Mouse (Mus musculus) lung, postnatal 0 days (tissue): ENCODE data around the gene C2cd4a. TPM values are rescaled to one million over a fixed set of nuclear protein-coding genes. Genes with fewer than 3 reads are reported as not detected.

Source experiments
- ATAC-seq: fragments of 200-750 bp; cut with Nextera tagmentation; 2 replicates; pipeline ENCODE4 v1.8.0; 2017; ENCODE audit warnings: moderate library complexity
- DNase-seq: peaks from one replicate; pipeline ENCODE4 v3.0.0-alpha.2; 2016; ENCODE audit warnings: low spot score
- H3K27ac ChIP-seq: fragments of 300-500 bp; sonication (generic); 2 replicates; pipeline ENCODE4 v1.5.1; 2014; ENCODE audit warnings: antibody characterized with exemption, mild to moderate bottlenecking, low read length, mixed read lengths
- H3K27me3 ChIP-seq: fragments of 300-500 bp; sonication (generic); replicated peaks from 2 replicates; pipeline ENCODE4 v1.6.1; 2014; ENCODE audit warnings: low read length, mixed read lengths; ENCODE audit not compliant: insufficient read depth
- H3K36me3 ChIP-seq: fragments of 300-500 bp; sonication (generic); 2 replicates; pipeline ENCODE4 v1.6.1; 2014; ENCODE audit warnings: low read length, mixed read lengths; ENCODE audit not compliant: insufficient read depth
- H3K4me1 ChIP-seq: fragments of 300-500 bp; sonication (generic); 2 replicates; pipeline ENCODE4 v1.6.1; 2014; ENCODE audit warnings: antibody characterized with exemption, low read depth, low read length, mixed read lengths; ENCODE audit not compliant: insufficient read depth
- H3K4me2 ChIP-seq: fragments of 300-500 bp; sonication (generic); replicated peaks from 2 replicates; pipeline ENCODE4 v1.6.1; 2014; ENCODE audit warnings: low read depth, mild to moderate bottlenecking, low read length, moderate library complexity, mixed read lengths
- H3K4me3 ChIP-seq: fragments of 300-500 bp; sonication (generic); 2 replicates; pipeline ENCODE4 v1.5.1; 2014; ENCODE audit warnings: low read depth, low read length
- H3K9ac ChIP-seq: fragments of 300-500 bp; sonication (generic); replicated peaks from 2 replicates; pipeline ENCODE4 v1.6.1; 2014; ENCODE audit warnings: low read depth, mild to moderate bottlenecking
- H3K9me3 ChIP-seq: fragments of 300-500 bp; sonication (generic); 2 replicates; pipeline ENCODE4 v1.6.1; 2016; ENCODE audit warnings: low read length, mixed read lengths
- CTCF ChIP-seq: IDR thresholded peaks from 2 replicates; pipeline ENCODE4 v1.5.1; 2016; ENCODE audit warnings: antibody characterized with exemption, mild to moderate bottlenecking
- EP300 ChIP-seq: IDR thresholded peaks from 2 replicates; pipeline ENCODE4 v1.6.1; 2016; ENCODE audit warnings: antibody characterized with exemption, mild to moderate bottlenecking, control low read depth
- WGBS: fragments of 180-500 bp; shearing (Covaris S2); extraction: QIAGEN DNeasy Blood & Tissue Kit; methylation state at CpG from one replicate; pipeline ENCODE4 v1.1.7; 2014; 5-methylcytosine and 5-hydroxymethylcytosine counted together
- polyA plus RNA-seq: library from polyadenylated mRNA; unstranded; fragments of >200 nt; fragmentation: Nextera tagmentation; extraction: Ambion mirVana; gene quantifications from 2 replicates; pipeline ENCODE4 v1.2.1, GENCODE M21; 2015

Gene C2cd4a
- polyA plus RNA-seq, 1 experiment from 2014 or later: 0.47 TPM

GRCm38 (mm10) chr9:67799078-67799819 is 32.9 kb downstream of the C2cd4a start:
- Histone ChIP-seq H3K27ac (no peak overlapping the region), H3K9me3 (no peaks in the 10 kb centered on the region), H3K4me2 (no peak overlapping the region), H3K4me3 (no peak overlapping the region), H3K9ac (no peak overlapping the region), H3K27me3 (no peaks in the 10 kb centered on the region), H3K36me3 (no peaks in the 10 kb centered on the region), H3K4me1 (no peaks in the 10 kb centered on the region)
- ATAC-seq: no peak
- TF ChIP-seq CTCF (no peak), EP300 (no peak)
- WGBS: 42% methylated on average over 14 of the region's 14 CpGs
- no peak for DNase-seq

DNA sequence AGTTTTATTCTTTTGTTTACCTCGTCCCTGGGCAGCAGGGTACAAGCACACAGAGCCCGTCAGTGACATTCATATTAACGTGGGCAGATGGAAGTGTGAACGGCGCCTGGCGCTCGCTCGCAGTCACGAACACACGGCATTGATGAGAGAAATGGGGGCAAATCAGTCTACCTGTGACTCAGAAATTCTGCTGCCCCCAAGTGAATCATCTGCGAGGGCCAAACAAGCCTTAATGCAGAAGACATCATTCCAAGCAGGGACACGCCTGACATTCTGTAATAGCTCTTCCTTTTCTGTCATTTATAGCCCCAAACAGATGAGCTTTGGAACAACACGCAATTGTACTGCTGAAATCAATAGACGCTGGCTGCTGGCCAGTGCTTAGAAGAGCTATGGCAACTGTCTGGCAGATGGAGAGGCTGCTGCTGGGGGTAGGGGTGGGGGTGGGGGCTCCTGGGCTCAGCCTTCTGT is 36.9 kb downstream of the C2cd4a start:
- 63% methylated on average over 14 of the region's 14 CpGs for WGBS
- H3K9ac ChIP-seq: no peak overlapping the region

GRCm38 (mm10) chr9:67794668-67795067 is 37.5 kb downstream of the C2cd4a start:
- no peak for DNase-seq
- H3K9me3 ChIP-seq: no peaks in the 10 kb centered on the region
- no peaks in the 10 kb centered on the region for H3K36me3 ChIP-seq
- ATAC-seq: no peak
- H3K27me3 ChIP-seq: no peaks in the 10 kb centered on the region
- no peak overlapping the region for H3K4me3 ChIP-seq
- WGBS: 90% methylated on average over 4 of the region's 4 CpGs
- TF ChIP-seq CTCF (no peak), EP300 (no peak)
- no peaks in the 10 kb centered on the region for H3K4me1 ChIP-seq
- H3K9ac ChIP-seq: no peak overlapping the region
- H3K27ac ChIP-seq: no peak overlapping the region
- H3K4me2 ChIP-seq: no peak overlapping the region

More for the DNA sequence above, 36.9 kb downstream of the C2cd4a start:
- Histone ChIP-seq H3K4me2 (no peak overlapping the region), H3K4me1 (no peaks in the 10 kb centered on the region), H3K36me3 (no peaks in the 10 kb centered on the region), H3K4me3 (no peak overlapping the region), H3K27ac (no peak overlapping the region), H3K9me3 (no peaks in the 10 kb centered on the region), H3K27me3 (no peaks in the 10 kb centered on the region)
- TF ChIP-seq EP300: no peak
- TF ChIP-seq CTCF: no peak
- DNase-seq (no peak), ATAC-seq (no peak)

GRCm38 (mm10) chr9:67794216-67794615 is 37.9 kb downstream of the C2cd4a start:
- Histone ChIP-seq H3K27ac (no peak overlapping the region), H3K4me1 (no peaks in the 10 kb centered on the region), H3K4me2 (no peak overlapping the region), H3K9ac (no peak overlapping the region), H3K36me3 (no peaks in the 10 kb centered on the region), H3K27me3 (no peaks in the 10 kb centered on the region), H3K4me3 (no peak overlapping the region), H3K9me3 (no peaks in the 10 kb centered on the region)
- ATAC-seq: no peak
- no peak for DNase-seq
- WGBS: 71% methylated on average over 1 of the region's 1 CpGs
- no peak for TF ChIP-seq EP300
- no peak for TF ChIP-seq CTCF

DNA sequence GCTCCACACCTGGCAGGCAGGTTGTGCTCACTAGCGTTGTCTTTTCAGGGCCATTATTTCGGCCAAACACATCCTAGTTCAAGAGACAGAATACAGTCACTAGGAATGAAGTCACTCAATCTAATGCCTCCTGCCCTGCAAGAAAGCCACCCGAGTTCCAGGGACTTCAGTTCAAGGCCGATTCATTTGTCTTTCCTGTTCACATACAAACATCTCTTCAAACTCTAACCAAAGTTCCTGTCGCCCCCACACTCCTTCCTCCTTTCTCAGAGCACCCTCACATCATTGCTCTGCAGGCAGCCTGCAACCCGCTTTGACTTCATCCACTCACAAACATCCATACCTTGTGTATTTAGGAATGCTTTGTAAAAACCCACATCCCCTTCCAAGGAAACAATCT is 38.6 kb downstream of the C2cd4a start:
- no peaks in the 10 kb centered on the region for H3K36me3 ChIP-seq
- H3K9ac ChIP-seq: no peak overlapping the region
- H3K9me3 ChIP-seq: no peaks in the 10 kb centered on the region
- no peaks in the 10 kb centered on the region for H3K27me3 ChIP-seq
- no peak for ATAC-seq
- no peaks in the 10 kb centered on the region for H3K4me1 ChIP-seq
- TF ChIP-seq CTCF (no peak), EP300 (no peak)
- H3K4me2 ChIP-seq: no peak overlapping the region
- DNase-seq: no peak
- 46% methylated on average over 6 of the region's 6 CpGs for WGBS
- H3K27ac ChIP-seq: no peak overlapping the region
- H3K4me3 ChIP-seq: no peak overlapping the region

- no peak overlapping the region for H3K4me2 ChIP-seq
- no peak overlapping the region for H3K27ac ChIP-seq
- 72% methylated on average over 5 of the region's 5 CpGs for WGBS
- DNase-seq (no peak), ATAC-seq (no peak)
- no peak for TF ChIP-seq CTCF
- TF ChIP-seq EP300: no peak
- no peak overlapping the region for H3K4me3 ChIP-seq
- H3K27me3 ChIP-seq: no peaks in the 10 kb centered on the region
- H3K9me3 ChIP-seq: no peaks in the 10 kb centered on the region
- no peaks in the 10 kb centered on the region for H3K36me3 ChIP-seq
- no peak overlapping the region for H3K9ac ChIP-seq
- no peaks in the 10 kb centered on the region for H3K4me1 ChIP-seq
Measured at GRCm38 (mm10) chr9:67792405-67792804, 39.7 kb downstream of the C2cd4a start.
